Mouse (Mus musculus) cerebellum, postnatal 14 days (tissue): ENCODE measurements around the gene Serinc2.
"Not testable (repeated sequence)": the region's sequence is repeated elsewhere in the genome, so short reads cannot be mapped to it uniquely, and the experiment has no call there.

Experiments used
- DNase-seq, 2 experiments: peaks; one replicate each; pipeline ENCODE4 v3.0.0; 2021; ENCODE audit warnings: mixed read lengths in 2 of 2

Gene Serinc2

DNA sequence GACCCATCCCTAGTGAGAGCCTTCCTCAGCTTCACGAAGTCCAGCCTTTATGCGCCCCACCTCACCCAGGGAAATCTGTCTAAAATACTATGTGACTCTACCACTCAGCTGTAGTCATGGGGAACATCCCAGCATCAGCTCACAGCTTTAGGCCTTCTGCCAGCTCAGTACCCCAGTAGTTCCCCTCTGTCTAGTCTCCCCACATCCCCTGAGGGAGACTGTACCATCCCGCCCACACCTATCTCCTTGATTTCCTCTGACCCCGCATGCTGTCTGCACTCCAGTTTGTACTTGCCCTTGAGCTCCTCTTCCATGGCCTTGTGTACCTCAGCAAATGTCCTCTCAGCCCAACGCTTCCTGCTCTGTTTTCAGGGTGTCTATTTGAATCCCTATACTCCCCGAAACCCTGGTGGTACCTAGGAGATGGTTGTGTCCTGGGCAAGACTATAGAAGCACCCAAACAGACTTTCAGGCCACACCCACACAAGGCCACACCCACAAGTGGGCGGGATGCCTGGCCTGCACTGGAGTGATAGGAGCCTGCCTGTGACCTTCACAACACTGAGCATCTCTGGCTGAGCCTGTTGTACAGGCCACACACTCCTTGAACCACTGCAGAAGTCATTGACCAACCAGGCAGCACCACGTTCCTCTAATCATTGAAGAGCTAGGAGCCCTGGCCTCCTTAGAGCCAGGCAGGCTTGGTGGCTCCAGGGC lies 26.4 kb downstream of the Serinc2 start:
- DNase-seq = no peak

DNA sequence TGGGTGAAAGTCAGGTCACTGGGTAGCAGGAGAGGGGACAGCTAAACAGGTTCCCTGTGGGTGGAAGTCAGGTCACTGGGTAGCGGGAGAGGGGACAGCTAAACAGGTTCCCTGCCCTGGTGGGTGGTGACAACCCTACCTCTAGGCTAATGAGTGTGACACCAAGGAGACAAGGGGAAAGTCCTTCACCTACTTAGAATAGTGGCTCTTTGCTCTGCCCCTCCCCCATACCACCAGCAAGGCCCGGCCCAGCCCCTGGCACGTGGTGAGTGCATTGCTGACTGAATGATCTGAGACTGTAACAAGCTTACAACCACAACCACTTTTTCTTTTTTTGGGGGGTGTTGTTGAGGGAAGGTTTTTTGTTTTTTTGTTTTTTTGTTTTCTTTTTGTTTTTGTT lies 27.2 kb downstream of the Serinc2 start:
- no peak for DNase-seq

DNA sequence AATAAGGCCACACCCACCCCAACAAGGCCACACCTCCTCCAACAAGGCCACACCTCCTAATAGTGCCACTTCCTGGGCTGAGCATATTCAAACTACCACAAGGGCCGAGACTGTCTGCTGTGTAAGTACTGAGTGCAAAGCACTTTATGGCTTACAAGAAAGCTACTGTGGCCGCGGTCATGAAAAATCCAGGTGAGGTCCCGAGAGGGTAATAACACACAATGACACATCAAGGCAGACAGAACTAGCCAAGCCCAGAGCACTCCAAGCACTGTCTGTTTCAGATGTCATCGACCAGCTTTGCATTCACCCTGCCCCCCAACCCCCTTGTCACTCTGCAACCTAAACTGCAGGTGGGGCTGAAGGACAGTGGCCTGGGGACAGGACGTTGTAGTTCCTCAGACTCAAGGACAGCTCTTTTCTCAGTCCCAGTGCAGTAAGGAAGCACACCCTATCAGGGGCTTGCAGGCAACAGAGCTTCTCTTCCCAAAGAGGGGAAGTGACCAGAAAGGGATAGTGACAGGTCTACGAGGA lies 27.8 kb downstream of the Serinc2 start:
- DNase-seq = no peak

DNA sequence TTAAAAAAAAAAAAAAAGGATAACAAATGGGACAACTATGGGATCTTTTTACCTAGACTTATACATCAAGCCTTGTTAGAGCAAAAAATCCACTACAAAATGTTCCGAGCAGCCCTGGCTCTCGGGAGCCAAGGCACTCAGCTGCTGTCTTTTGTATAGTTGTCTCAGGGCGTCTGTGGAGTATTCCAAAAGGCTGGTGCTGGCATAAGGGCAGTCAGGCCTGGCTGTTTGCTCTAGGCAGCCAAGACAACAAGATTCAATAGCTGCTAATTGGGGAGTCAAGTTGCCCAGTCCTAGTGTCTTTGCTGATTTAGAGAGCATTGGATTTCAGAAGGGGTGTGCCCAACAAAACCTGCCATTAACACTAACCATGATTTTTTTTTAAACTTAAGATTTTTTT lies 30.4 kb downstream of the Serinc2 start:
- DNase-seq = no peak

DNA sequence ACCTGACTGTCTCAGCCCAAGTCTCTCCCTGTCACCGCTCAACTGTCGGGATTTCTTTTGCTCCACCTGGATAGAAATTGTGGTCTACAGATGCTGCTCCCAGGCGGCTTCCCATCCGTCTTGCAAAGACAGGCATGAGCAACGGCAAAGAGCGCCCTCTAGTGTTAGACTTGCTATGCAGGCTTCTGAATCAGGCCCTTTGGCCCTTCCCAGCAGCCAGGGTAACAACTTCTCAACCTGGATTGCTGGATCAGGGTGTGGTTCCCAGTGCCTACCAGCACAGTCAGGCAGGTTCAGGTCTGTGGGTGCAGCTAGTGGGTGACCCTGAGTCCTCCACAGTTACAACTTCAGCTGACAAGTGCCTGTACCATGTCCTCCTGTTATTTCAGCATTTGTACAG lies 32.9 kb downstream of the Serinc2 start:
- DNase-seq = peak; percentile 82 to 86

DNA sequence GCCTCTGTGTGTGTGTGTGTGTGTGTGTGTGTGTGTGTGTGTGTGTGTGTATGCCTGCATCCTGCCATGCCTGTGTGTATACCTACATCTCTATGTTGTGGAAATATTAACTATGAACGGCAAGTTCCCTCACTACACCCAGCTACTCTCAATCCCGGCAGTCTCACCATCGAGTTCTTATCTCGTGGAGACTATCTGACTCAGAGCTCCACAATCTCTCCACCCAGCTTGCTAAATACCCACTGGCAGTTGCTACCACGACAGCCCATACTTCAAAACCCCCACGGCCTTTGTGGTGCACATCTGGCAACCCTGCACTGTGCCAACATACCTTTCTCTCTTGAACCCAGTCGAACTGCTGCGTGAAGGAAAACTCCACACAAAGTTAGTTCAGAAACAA lies 34.3 kb downstream of the Serinc2 start:
- no peak for DNase-seq

DNA sequence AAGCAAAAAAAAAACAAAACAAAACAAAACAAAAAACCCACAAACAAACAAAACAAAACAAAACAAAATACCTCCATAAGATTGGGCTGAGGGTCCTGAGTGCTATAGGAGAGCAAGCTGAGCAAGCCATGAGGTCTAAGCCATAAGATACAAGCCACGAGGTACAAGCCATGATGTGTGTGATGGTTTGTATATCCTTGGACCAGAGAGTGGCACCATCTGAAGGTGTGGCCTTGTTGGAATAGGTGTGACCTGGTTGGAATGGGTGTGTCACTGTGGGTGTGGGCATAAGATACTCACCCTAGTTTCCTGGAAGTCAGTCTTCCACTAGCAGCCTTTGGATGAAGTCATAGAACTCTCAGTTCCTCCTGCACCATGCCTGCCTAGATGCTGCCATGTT lies 35.4 kb downstream of the Serinc2 start:
- DNase-seq = not testable (repeated sequence)

DNA sequence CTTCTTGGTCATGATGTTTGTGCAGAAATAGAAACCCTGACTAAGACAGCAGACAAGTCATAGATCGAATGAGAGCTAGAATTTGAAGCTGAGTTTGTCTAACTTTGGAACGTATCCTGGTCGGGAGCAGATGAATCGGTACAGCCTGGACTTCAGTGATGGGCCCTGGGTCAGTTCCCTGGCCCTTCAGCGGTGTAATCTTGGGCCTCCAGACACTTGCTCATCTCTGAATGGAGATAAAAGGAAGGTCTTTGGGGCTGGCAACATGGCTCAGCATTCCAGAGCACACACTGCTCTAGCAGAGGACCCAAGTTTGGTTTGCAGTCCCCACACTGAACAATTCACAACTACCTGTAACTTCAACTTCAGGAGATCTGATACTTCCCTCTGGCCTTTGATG lies 36.0 kb downstream of the Serinc2 start:
- no peak for DNase-seq

DNA sequence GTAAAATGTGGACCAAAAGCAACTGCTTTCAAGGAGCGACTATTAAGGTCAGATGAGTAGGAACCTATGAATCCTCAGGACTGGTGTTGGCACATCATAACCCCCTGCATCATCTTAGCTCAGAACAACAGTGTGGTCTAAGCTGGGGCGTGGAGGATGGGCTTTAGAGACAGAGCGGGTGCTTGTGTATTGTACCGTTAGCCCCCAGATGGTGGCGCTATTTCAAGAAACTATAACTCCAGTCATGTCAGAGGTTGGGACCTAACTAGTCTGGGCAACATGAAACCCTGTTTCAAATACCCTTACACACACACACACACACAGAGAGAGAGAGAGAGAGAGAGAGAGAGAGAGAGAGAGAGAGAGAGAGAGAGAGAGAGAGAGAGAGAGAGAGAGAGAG lies 38.3 kb downstream of the Serinc2 start:
- DNase-seq = peak in 1 of 2 experiments; percentile 50

DNA sequence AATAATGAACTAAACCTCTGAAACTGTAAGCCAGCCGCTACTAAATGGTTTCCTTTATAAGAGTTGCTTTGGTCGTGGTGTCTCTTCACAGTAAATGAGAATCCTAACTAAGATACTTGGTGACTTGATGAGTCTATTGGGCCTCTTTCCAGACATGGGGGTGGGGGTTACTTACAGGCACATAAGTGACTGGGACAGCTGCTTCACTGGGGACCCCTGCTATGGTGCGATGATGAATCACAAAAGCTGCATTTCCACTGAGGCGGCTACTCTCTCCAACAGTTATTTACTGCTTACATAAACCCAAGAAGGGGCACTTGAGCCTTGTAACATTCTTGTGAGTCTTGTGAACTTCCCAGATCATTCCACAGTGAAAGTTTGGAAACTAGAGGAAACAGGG lies 41.4 kb downstream of the Serinc2 start:
- no peak for DNase-seq

DNA sequence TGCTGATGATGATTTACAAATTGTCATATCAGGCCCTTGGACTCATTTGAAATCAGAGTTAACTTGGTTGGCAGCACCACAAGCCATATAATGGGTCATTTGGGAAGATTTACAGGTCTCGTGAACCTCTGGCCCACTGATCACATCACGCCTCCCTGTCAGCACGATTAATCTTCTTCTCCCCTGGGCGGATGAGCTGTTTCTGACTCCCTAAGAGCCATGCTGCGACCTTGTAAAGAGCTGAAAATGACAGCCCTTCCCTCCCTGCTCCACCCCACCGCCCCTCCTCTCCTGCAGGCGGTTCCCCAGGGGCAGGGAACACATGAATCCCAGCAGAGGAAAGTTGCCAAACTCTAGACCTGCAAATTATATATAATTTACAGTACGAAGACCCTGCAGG lies 42.6 kb downstream of the Serinc2 start:
- DNase-seq = no peak

DNA sequence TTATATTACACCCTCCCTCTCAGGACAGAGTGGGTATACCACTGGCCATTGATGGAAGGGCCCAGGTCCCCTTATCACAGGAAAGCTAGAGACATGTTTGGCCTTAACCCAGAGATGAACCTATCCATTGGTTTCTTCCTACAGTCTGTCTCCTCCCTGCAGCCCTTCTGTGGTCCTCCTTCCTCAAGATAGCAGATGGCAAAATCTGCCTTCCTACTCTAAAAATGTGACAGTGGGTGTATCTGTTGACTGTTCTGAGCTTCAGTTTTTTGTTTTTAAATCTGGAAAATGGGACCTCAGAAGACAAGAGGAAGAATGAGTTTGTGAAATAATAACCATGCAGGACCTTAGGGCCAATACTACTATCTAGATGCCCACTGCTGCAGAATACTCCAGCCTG lies 54.9 kb downstream of the Serinc2 start:
- no peak for DNase-seq

DNA sequence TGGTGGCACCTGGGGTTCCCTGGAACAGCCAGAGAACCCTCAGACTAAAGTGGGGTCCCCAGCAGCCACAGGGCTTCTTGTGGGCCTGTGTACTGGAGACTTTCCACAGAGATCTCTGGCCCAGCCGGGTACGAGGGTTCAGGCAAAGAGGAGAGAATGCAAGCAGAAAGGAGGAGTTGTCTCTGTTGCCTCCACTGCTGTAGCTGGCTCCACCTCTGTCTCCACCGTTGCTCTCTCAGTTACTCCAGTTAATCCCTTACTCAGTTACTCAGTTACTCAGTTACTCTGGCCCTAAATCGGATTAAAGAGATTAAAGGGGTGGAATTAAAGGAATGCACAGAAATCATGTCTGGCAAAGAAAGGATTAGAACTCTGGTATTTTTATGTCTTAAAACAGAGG lies 56.8 kb downstream of the Serinc2 start, which contains the start of gene Gm853:
Gene Gm853 (minus strand): TSS at position 223 of the 400 bp plus-strand sequence.
- DNase-seq = no peak

DNA sequence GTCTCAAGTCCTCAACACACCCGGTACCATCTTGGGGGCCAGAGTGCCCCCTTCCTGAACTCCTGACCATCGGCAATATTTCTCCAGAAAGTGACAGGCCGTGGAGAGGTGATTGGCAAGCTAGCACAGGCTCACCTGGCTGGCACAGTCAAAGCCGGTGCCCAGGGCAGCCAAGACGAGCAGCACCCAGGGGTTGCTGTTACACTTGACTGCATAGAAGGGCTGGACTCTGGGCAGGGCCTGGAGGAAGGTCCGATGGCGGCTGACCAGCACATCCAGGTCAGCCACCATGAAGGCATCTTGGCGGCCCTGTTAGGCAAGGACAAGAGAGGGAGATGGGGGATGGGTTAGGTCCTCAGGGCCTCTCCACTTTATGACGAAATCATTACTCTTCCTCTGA lies 58.8 kb downstream of the Serinc2 start:
- no peak for DNase-seq

DNA sequence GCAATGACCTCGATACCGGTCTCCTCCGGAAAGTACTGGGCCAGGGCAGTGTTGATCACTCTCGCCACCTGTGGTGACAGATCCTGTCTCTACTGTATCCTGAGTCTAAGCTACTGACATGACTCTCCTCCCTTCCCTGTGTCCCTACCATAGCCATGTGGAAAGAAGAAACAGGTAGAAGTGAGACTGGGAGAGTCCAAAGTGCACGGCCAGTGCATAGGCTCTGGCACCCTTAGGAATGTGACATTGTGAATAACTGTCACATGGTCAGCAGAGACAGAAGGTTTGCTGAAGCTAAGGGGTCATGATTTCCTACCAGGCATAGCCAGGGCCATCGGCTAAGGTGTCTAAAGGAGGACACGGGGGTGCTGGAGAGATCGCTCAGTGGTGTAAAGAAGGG lies 63.6 kb downstream of the Serinc2 start:
- no peak for DNase-seq

DNA sequence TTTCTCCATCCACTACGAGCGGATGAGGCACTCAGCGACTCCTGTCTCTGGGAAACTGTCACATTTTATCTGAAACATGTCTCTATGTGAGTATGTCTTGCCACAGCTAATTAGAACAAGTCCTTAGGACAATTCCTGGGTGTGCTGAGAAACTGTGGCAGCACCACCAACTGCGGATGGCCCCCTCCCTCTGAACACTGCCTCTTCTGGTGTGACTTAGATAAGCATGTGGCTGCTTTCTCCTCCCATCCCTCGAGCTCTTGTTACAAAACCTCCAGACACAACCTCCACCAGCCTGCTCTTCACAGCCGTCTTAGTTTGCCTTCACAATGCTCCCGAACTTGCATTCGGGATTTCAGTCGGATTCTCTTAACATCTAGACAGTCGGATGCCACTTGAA lies 65.1 kb downstream of the Serinc2 start:
- no peak for DNase-seq

DNA sequence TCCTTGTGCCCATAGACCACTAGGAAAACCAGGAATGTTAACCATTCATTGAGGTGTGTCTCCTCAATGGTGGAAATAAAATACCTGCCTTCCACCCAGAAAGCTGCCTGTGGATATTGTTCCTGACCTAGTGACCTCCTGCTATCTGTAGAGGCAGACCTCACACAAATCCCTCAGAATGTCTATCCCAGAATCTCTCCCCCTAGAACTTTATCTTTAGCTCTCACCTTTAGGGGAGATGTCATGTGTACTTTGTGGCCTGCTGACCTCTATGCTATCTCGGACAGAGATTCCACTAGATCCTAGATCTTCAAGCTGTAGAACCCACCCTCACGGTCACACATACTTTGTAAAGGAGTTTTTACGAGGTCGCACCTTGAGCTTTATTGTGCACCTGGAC lies 65.8 kb downstream of the Serinc2 start:
- no peak for DNase-seq

DNA sequence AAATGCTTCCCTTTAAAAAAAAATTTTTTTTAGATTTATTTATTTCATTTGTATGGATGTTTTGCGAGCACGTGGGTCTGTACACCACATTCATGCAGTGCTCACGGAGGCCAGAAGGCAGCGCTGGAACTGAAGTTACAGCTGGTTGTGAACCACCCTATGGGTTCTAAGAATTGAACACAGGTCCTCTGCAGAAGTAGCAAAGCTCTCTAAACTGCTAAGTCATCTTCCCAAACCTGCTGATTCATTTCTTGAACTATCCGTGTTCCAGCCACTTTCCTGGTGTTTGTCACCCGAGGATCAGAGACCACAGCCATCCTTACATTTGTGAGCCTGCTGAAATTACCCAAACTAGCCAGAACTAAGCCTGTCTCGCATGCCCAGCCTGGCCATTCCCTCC lies 66.6 kb downstream of the Serinc2 start:
- no peak for DNase-seq

DNA sequence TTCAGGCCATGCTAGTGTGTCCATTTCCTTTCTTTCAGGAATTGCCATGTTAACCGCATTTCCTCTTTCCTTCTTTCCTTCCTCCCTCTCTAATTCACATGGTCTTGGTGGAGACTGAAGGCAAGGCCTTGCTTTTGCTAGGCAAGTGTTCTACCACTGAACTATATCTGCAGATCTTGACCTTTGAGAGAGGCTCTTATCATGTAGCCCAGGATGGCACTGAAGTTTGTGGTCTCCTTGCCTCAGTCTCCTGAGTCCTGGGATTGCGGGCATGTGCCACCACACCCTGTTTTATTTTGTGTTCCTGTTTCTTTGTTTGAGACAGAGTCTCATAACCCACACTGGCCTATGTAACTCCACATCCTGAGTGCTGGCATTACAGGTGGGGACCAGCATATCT lies 67.1 kb downstream of the Serinc2 start:
- no peak for DNase-seq
